Mouse (Mus musculus) testis, adult 2 months (tissue): Measurements from ENCODE around the gene P3h1.

Source experiments
- CTCF ChIP-seq: fragments of 200-500 bp; IDR thresholded peaks from 2 replicates; pipeline ENCODE4 v1.5.1; 2012; ENCODE audit warnings: low read depth, mild to moderate bottlenecking, inconsistent platforms, low read length, moderate library complexity; ENCODE audit not compliant: control insufficient read depth, insufficient read depth, insufficient replicate concordance
- POLR2A ChIP-seq: fragments of 200-500 bp; IDR thresholded peaks from 2 replicates; pipeline ENCODE4 v1.6.1; 2012; ENCODE audit warnings: low read depth, mild to moderate bottlenecking, inconsistent platforms, low read length, moderate library complexity; ENCODE audit not compliant: control insufficient read depth

GRCm38 (mm10) chr4:119246688-119247225 lies 14.0 kb downstream of the P3h1 start:
- no peak for TF ChIP-seq POLR2A
- TF ChIP-seq CTCF, result no peak
